Mouse (Mus musculus) kidney, adult 2 months (tissue): ENCODE measurements around the gene Pcdh7. TPM values are rescaled to one million over a fixed set of nuclear protein-coding genes. Genes with fewer than 3 reads are reported as not detected.

Source experiments
- DNase-seq: peaks from one replicate; pipeline ENCODE4 v3.0.0; 2021
- H3K27ac ChIP-seq: fragments of 200-500 bp; 2 replicates; pipeline ENCODE4 v1.5.1; 2012; ENCODE audit warnings: low read depth, low read length, control low read depth, inconsistent platforms; ENCODE audit not compliant: insufficient read depth
- H3K27me3 ChIP-seq: fragments of 200-500 bp; replicated peaks from 2 replicates; pipeline ENCODE4 v1.6.1; 2012; ENCODE audit warnings: mild to moderate bottlenecking, moderate library complexity, low read length, inconsistent platforms; ENCODE audit not compliant: control insufficient read depth, insufficient read depth
- H3K36me3 ChIP-seq: fragments of 200-500 bp; 2 replicates; pipeline ENCODE4 v1.6.1; 2012; ENCODE audit warnings: mild to moderate bottlenecking, moderate library complexity, low read length, inconsistent platforms; ENCODE audit not compliant: control insufficient read depth, insufficient read depth
- H3K4me1 ChIP-seq: fragments of 200-500 bp; 2 replicates; pipeline ENCODE4 v1.6.1; 2011; ENCODE audit warnings: low read length; ENCODE audit not compliant: control insufficient read depth, insufficient read depth
- H3K4me3 ChIP-seq: fragments of 200-500 bp; 2 replicates; pipeline ENCODE4 v1.5.1; 2011; ENCODE audit warnings: mild to moderate bottlenecking, low read depth, low read length, control low read depth; ENCODE audit not compliant: insufficient read depth
- CTCF ChIP-seq: fragments of 200-500 bp; conservative IDR thresholded peaks from 2 replicates; pipeline ENCODE4 v1.5.1; 2011; ENCODE audit warnings: low read depth, mild to moderate bottlenecking, control low read depth, low read length, moderate library complexity, mixed read lengths; ENCODE audit not compliant: insufficient read depth, insufficient read length
- POLR2A ChIP-seq: fragments of 200-500 bp; IDR thresholded peaks from one replicate; pipeline ENCODE4 v1.6.1; 2011; ENCODE audit warnings: low read depth, low read length, control low read depth
- WGBS: fragments of 180-500 bp; shearing (Covaris S2); methylation state at CpG from one replicate; pipeline ENCODE4 v1.1.7; 2018; 5-methylcytosine and 5-hydroxymethylcytosine counted together
- polyA plus RNA-seq: library from polyadenylated mRNA; depleted of rRNA; stranded (reverse); fragments of >200 nt; gene quantifications from 2 replicates; pipeline ENCODE4 v1.2.3, GENCODE M21; 2012

Gene Pcdh7
- polyA plus RNA-seq, 1 experiment = 7.1 TPM

- Histone ChIP-seq H3K4me1 (peaks cover 2% of the 10 kb centered on the region; the same call in 1 of the 2 replicates), H3K27ac (no peak overlapping the region), H3K36me3 (no peaks in the 10 kb centered on the region), H3K4me3 (no peak overlapping the region), H3K27me3 (no peaks in the 10 kb centered on the region)
- no peak for DNase-seq
- TF ChIP-seq POLR2A = no peak
- WGBS = 64% methylated on average over 2 of the region's 2 CpGs
Measured at GRCm38 (mm10) chr5:57867906-57868305, 150.1 kb downstream of the Pcdh7 start.

- WGBS = 32% methylated on average over 4 of the region's 4 CpGs
- Histone ChIP-seq H3K27ac (no peak overlapping the region), H3K36me3 (no peaks in the 10 kb centered on the region), H3K27me3 (no peaks in the 10 kb centered on the region), H3K4me3 (no peak overlapping the region), H3K4me1 (peaks cover 2% of the 10 kb centered on the region; the same call in 1 of the 2 replicates)
- DNase-seq = peak; percentile 28
- TF ChIP-seq POLR2A (no peak), CTCF (no peak)
Measured at GRCm38 (mm10) chr5:57868702-57869101, 150.9 kb downstream of the Pcdh7 start.

- TF ChIP-seq CTCF (no peak), POLR2A (no peak)
- Histone ChIP-seq H3K27ac (no peak overlapping the region), H3K4me1 (peaks cover 2% of the 10 kb centered on the region; the same call in 1 of the 2 replicates), H3K4me3 (no peak overlapping the region), H3K27me3 (no peaks in the 10 kb centered on the region), H3K36me3 (no peaks in the 10 kb centered on the region)
- no peak for DNase-seq
- 91% methylated on average over 1 of the region's 1 CpGs for WGBS
Measured at GRCm38 (mm10) chr5:57870727-57871126, 153.0 kb downstream of the Pcdh7 start.

GRCm38 (mm10) chr5:57884982-57885381 is 167.2 kb downstream of the Pcdh7 start:
- TF ChIP-seq CTCF = no peak
- no peak for TF ChIP-seq POLR2A
- no peaks in the 10 kb centered on the region for H3K36me3 ChIP-seq
- H3K4me3 ChIP-seq = no peak overlapping the region
- H3K4me1 ChIP-seq = no peaks in the 10 kb centered on the region
- no peak overlapping the region for H3K27ac ChIP-seq
- no peak for DNase-seq
- H3K27me3 ChIP-seq = no peaks in the 10 kb centered on the region

- Histone ChIP-seq H3K4me3 (no peak overlapping the region), H3K27me3 (no peaks in the 10 kb centered on the region), H3K36me3 (no peaks in the 10 kb centered on the region), H3K4me1 (no peaks in the 10 kb centered on the region), H3K27ac (no peak overlapping the region)
- DNase-seq = no peak
- 78% methylated on average over 7 of the region's 7 CpGs for WGBS
- no peak for TF ChIP-seq CTCF
- TF ChIP-seq POLR2A = no peak
Measured at GRCm38 (mm10) chr5:57899018-57899614, 181.3 kb downstream of the Pcdh7 start.

- Histone ChIP-seq H3K27me3 (no peaks in the 10 kb centered on the region), H3K36me3 (no peaks in the 10 kb centered on the region), H3K4me1 (no peaks in the 10 kb centered on the region), H3K4me3 (no peak overlapping the region), H3K27ac (no peak overlapping the region)
- TF ChIP-seq POLR2A = no peak
- TF ChIP-seq CTCF = no peak
- DNase-seq = no peak
- WGBS = 74% methylated on average over 4 of the region's 4 CpGs
Measured at GRCm38 (mm10) chr5:57907218-57907617, 189.5 kb downstream of the Pcdh7 start.

GRCm38 (mm10) chr5:57921140-57921539 is 203.4 kb downstream of the Pcdh7 start:
- 87% methylated on average over 5 of the region's 5 CpGs for WGBS

More at GRCm38 (mm10) chr5:57921140-57921539, 203.4 kb downstream of the Pcdh7 start:
- Histone ChIP-seq H3K4me1 (no peaks in the 10 kb centered on the region), H3K27me3 (no peaks in the 10 kb centered on the region), H3K27ac (no peak overlapping the region), H3K36me3 (no peaks in the 10 kb centered on the region), H3K4me3 (no peak overlapping the region)
- TF ChIP-seq CTCF (no peak), POLR2A (no peak)
- no peak for DNase-seq
